Mouse (Mus musculus) neutrophil, adult 59 days (primary cell): ENCODE results near the gene Cyp2c39. TPM values are rescaled to one million over a fixed set of nuclear protein-coding genes. Genes with fewer than 3 reads are reported as not detected.

Experiments used
- total RNA-seq, 2 experiments: library from RNA; stranded (reverse); gene quantifications; 1 replicate in 1 of 2; 2 replicates in 1 of 2; pipeline ENCODE4 v1.2.4; 2023

The Cyp2c39 gene
- not detected for total RNA-seq

DNA sequence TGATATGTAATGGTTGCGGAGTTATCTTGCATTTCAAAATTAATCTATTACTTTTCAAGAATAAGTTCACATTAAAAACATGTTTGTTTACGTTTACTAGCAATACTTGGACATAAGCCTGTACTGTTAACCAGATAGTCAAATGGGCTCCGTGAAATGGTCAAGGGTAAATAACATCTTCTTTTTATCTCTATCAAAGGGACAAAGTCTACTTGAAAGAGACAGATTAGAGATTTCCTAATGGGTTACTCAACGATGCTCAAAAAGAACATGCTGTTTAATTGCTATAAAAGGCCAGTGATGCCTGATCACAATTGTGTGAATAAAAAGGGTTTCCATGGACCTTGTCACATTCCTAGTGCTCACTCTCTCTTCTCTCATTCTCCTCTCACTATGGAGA lies at the start of gene Cyp2c39:
Gene Cyp2c39, plus strand, starts transcription at position 329 of the 400 bp plus-strand sequence.

DNA sequence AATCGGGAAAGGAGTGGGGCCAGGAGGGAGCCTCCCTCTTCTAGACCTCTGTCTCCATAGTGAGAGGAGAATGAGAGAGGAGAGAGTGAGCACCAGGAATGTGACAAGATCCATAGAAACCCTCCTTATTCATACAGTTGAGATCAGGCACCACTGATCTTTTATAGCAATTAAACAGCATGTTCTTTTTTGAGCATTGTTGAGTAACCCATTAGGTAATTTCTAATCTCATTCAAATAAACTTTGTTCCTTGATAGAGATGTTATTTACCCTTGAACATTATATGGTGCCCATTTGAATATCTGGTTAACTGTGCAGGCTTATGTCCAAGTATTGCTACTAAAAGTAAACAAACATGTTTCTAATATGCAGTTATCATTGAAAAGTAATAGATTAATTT lies 47.7 kb upstream of the Cyp2c39 start, which contains the start of gene Cyp2c38:
Gene Cyp2c38, minus strand, starts transcription at position 135 of the 400 bp plus-strand sequence.

Other genes starting within 250 kb of the Cyp2c39 start
- not detected for gene Cyp2c29, start 241.5 kb upstream of the Cyp2c39 start, total RNA-seq
- gene Cyp2c38, start 47.8 kb upstream of the Cyp2c39 start, total RNA-seq, result not detected
- gene Cyp2c67, start 138.2 kb downstream of the Cyp2c39 start, total RNA-seq, result not detected
- gene Cyp2c68, start 230.2 kb downstream of the Cyp2c39 start, total RNA-seq, result not detected